8 mouse cellular contexts compared by ENCODE assay signal in the genomic region with DNA sequence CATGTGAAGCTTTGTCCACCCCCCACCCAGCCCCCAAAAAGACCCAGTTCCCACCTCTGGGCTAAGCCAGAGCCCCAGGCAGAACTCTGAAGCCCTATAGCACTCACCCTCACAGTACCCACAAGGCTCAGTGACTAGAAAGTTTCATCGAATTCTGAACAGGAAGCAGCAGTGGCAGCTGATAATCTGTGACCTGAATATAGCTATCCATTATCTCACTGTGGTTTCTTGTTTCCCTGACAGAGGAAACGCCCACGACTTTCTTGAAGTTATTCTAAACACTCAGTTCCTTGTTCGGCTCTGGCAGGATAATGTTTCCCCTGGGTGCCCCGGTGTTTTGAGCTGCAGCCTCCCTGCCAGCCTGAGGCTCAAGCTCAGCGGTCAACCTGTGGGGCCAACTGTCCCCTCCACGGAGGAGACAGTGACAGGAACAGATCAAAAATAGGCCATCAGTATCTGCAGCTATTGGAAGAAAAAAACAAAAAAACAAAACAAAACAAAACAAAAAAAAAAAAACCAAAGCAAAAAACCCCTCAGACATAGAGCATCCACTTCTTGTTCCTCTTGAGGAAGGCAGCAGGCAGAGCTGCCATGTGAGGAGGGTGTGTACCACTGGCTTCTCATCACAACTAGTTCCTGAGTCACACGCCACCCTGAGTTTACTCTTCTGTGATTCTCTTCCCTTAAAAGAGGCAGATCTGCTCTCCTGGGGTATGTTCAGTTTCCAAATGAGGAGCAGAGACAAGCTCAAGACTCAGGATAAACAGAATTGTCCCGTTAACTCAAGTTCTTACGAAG. TPM values are rescaled to one million over a fixed set of nuclear protein-coding genes. Genes with fewer than 3 reads are reported as not detected.
DNase-seq lines count a peak whose midpoint lies in the region; ATAC-seq lines count a peak whose summit lies in the region.

No protein-coding gene starts in this region.

- H3K4me3 ChIP-seq in neural tube, embryonic 15.5 days (replicated peaks), result no peak overlapping the region
- no peak overlapping the region for H3K4me3 ChIP-seq in embryonic facial prominence, embryonic 10.5 days
- no peak overlapping the region for H3K4me3 ChIP-seq in kidney, embryonic 14.5 days (ENCODE audit: low read length)
- H3K4me3 ChIP-seq in midbrain, embryonic 16.5 days (ENCODE audit: low read depth, low read length), result no peak overlapping the region
- no peak overlapping the region for H3K4me3 ChIP-seq in midbrain, embryonic 13.5 days (replicated peaks)

- no peak overlapping the region for H3K27ac ChIP-seq in neural tube, embryonic 15.5 days (replicated peaks)
- H3K27ac ChIP-seq in embryonic facial prominence, embryonic 10.5 days (replicated peaks), result peak overlapping the region; percentile 73
- peak overlapping the region; percentile 71; the same call in 1 of the 2 replicates for H3K27ac ChIP-seq in kidney, embryonic 14.5 days (ENCODE audit: low read depth, low read length)
- H3K27ac ChIP-seq in midbrain, embryonic 16.5 days (ENCODE audit: low read length), result no peak overlapping the region
- no peak overlapping the region for H3K27ac ChIP-seq in midbrain, embryonic 13.5 days

- peak; percentile 32 for DNase-seq in neural tube, embryonic 10.5 days (ENCODE audit: extremely low spot score, low spot score)
- DNase-seq in embryonic facial prominence, embryonic 10.5 days (ENCODE audit: low spot score), result peak; percentile 25
- DNase-seq in lung, postnatal 36 days, result peak; percentile 91
- peak; percentile 31 for DNase-seq in testis, postnatal 14 days (ENCODE audit: low spot score)

- no peaks in the 10 kb centered on the region for H3K27me3 ChIP-seq in neural tube, embryonic 15.5 days (replicated peaks)
- H3K27me3 ChIP-seq in embryonic facial prominence, embryonic 10.5 days (replicated peaks; ENCODE audit: low read depth, poor library complexity, severe bottlenecking), result no peaks in the 10 kb centered on the region
- no peaks in the 10 kb centered on the region for H3K27me3 ChIP-seq in kidney, embryonic 14.5 days (ENCODE audit: control insufficient read depth, insufficient read depth, low read length)
- no peaks in the 10 kb centered on the region for H3K27me3 ChIP-seq in midbrain, embryonic 16.5 days (ENCODE audit: control insufficient read depth, insufficient read depth, low read depth, low read length)
- no peaks in the 10 kb centered on the region for H3K27me3 ChIP-seq in midbrain, embryonic 13.5 days

- no peaks in the 10 kb centered on the region for H3K9me3 ChIP-seq in neural tube, embryonic 15.5 days (replicated peaks)
- H3K9me3 ChIP-seq in embryonic facial prominence, embryonic 10.5 days, result no peaks in the 10 kb centered on the region
- H3K9me3 ChIP-seq in kidney, embryonic 14.5 days (ENCODE audit: control insufficient read depth, low read length), result no peaks in the 10 kb centered on the region
- H3K9me3 ChIP-seq in midbrain, embryonic 16.5 days (replicated peaks; ENCODE audit: control insufficient read depth, low read length, poor library complexity, severe bottlenecking), result no peaks in the 10 kb centered on the region
- no peaks in the 10 kb centered on the region for H3K9me3 ChIP-seq in midbrain, embryonic 13.5 days

- H3K4me1 ChIP-seq in neural tube, embryonic 15.5 days, result no peaks in the 10 kb centered on the region
- peaks cover 29% of the 10 kb centered on the region for H3K4me1 ChIP-seq in embryonic facial prominence, embryonic 10.5 days
- H3K4me1 ChIP-seq in kidney, embryonic 14.5 days (ENCODE audit: control insufficient read depth, insufficient read depth, low read length), result peaks cover 16% of the 10 kb centered on the region
- H3K4me1 ChIP-seq in midbrain, embryonic 16.5 days (ENCODE audit: control insufficient read depth, insufficient read depth, low read length), result no peaks in the 10 kb centered on the region
- no peaks in the 10 kb centered on the region for H3K4me1 ChIP-seq in midbrain, embryonic 13.5 days (replicated peaks)

- ATAC-seq in neural tube, embryonic 15.5 days (ENCODE audit: low FRiP score), result no peak
- peak; percentile 74; the same call in 1 of the 2 replicates for ATAC-seq in kidney, embryonic 14.5 days (ENCODE audit: low FRiP score, low TSS enrichment)
- ATAC-seq in midbrain, embryonic 16.5 days, result no peak
- no peak for ATAC-seq in midbrain, embryonic 13.5 days

- H3K36me3 ChIP-seq in neural tube, embryonic 15.5 days, result no peaks in the 10 kb centered on the region
- H3K36me3 ChIP-seq in embryonic facial prominence, embryonic 10.5 days (replicated peaks), result no peaks in the 10 kb centered on the region
- no peaks in the 10 kb centered on the region for H3K36me3 ChIP-seq in kidney, embryonic 14.5 days (ENCODE audit: control insufficient read depth, insufficient read depth, low read length)
- H3K36me3 ChIP-seq in midbrain, embryonic 16.5 days (ENCODE audit: control insufficient read depth, insufficient read depth, low read length), result no peaks in the 10 kb centered on the region
- no peaks in the 10 kb centered on the region for H3K36me3 ChIP-seq in midbrain, embryonic 13.5 days

- no peak overlapping the region for H3K4me2 ChIP-seq in neural tube, embryonic 15.5 days
- H3K4me2 ChIP-seq in kidney, embryonic 14.5 days (replicated peaks; ENCODE audit: low read depth, low read length), result peak overlapping the region; percentile 25
- no peak overlapping the region for H3K4me2 ChIP-seq in midbrain, embryonic 16.5 days (ENCODE audit: low read length)
- H3K4me2 ChIP-seq in midbrain, embryonic 13.5 days (replicated peaks), result no peak overlapping the region

- WGBS in neural tube, embryonic 15.5 days, result 43% methylated on average over 10 of the region's 10 CpGs
- WGBS in embryonic facial prominence, embryonic 10.5 days, result 25% methylated on average over 10 of the region's 10 CpGs
- 23% methylated on average over 10 of the region's 10 CpGs for WGBS in kidney, embryonic 14.5 days
- WGBS in midbrain, embryonic 16.5 days, result 40% methylated on average over 10 of the region's 10 CpGs
- WGBS in midbrain, embryonic 13.5 days, result 44% methylated on average over 10 of the region's 10 CpGs

- H3K9ac ChIP-seq in neural tube, embryonic 15.5 days (replicated peaks), result no peak overlapping the region
- H3K9ac ChIP-seq in kidney, embryonic 14.5 days (ENCODE audit: low read depth, low read length), result no peak overlapping the region
- H3K9ac ChIP-seq in midbrain, embryonic 16.5 days (ENCODE audit: low read depth, low read length), result no peak overlapping the region
- no peak overlapping the region for H3K9ac ChIP-seq in midbrain, embryonic 13.5 days (replicated peaks)

RNA-seq across cellular contexts. Expression of a gene that starts 43.9 kb away (rescaled TPM):
- polyA plus RNA-seq in neural tube, embryonic 15.5 days (2015; fragmentation: Nextera tagmentation; extraction: Ambion mirVana), result 17.5 and 23.3 TPM in 2 replicates
- 36.4 and 37.9 TPM in 2 replicates for polyA plus RNA-seq in embryonic facial prominence, embryonic 10.5 days (2016; fragmentation: Nextera tagmentation; extraction: Ambion mirVana)
- polyA plus RNA-seq in kidney, embryonic 14.5 days (2014; fragmentation: Nextera tagmentation; extraction: Ambion mirVana), result 19.1 and 42.4 TPM in 2 replicates
- 11.9 and 12.6 TPM in 2 replicates for polyA plus RNA-seq in midbrain, embryonic 16.5 days (2015; fragmentation: Nextera tagmentation; extraction: Ambion mirVana)
- polyA plus RNA-seq in midbrain, embryonic 13.5 days (2015; fragmentation: Nextera tagmentation; extraction: Ambion mirVana), result 9.7 and 11.2 TPM in 2 replicates

RNA-seq across cellular contexts. Expression of a gene that starts 48.8 kb away (rescaled TPM):
- polyA plus RNA-seq in neural tube, embryonic 15.5 days (2015; fragmentation: Nextera tagmentation; extraction: Ambion mirVana), result 0.83 and 1.1 TPM in 2 replicates
- 0.67 and 1.0 TPM in 2 replicates for polyA plus RNA-seq in embryonic facial prominence, embryonic 10.5 days (2016; fragmentation: Nextera tagmentation; extraction: Ambion mirVana)
- 3.7 and 4.2 TPM in 2 replicates for polyA plus RNA-seq in kidney, embryonic 14.5 days (2014; fragmentation: Nextera tagmentation; extraction: Ambion mirVana)
- polyA plus RNA-seq in midbrain, embryonic 16.5 days (2015; fragmentation: Nextera tagmentation; extraction: Ambion mirVana), result 0.19 and 0.72 TPM in 2 replicates
- polyA plus RNA-seq in midbrain, embryonic 13.5 days (2015; fragmentation: Nextera tagmentation; extraction: Ambion mirVana), result 0.19 and 0.34 TPM in 2 replicates

Comparison
In these comparisons a context has a peak if more than half of its experiments do, and no peak if none do; other contexts are left out.
1. DNase-seq: peak in every context shown above with its lines; median percentile 91 in lung, postnatal 36 days; 32 in neural tube, embryonic 10.5 days; 31 in testis, postnatal 14 days; 25 in embryonic facial prominence, embryonic 10.5 days.
2. H3K27ac ChIP-seq: peak in embryonic facial prominence, embryonic 10.5 days (single experiment) and kidney, embryonic 14.5 days (single experiment); none in neural tube, embryonic 15.5 days (single experiment), midbrain, embryonic 16.5 days (single experiment) and midbrain, embryonic 13.5 days (single experiment).